Mouse (Mus musculus): ENCODE measurements around the gene Rhbdd2. TPM values are rescaled to one million over a fixed set of nuclear protein-coding genes. Genes with fewer than 3 reads are reported as not detected.

Gene Rhbdd2
- polyA plus RNA-seq, 1 experiment from 2014 or later = 30.3 TPM

GRCm38 (mm10) chr5:135653209-135653608 lies 20.8 kb downstream of the Rhbdd2 start:
- Histone ChIP-seq H3K36me3 (ENCODE audit: control insufficient read depth, insufficient read depth) (no peaks in the 10 kb centered on the region), H3K4me1 (ENCODE audit: control insufficient read depth, insufficient read depth, low read length) (no peaks in the 10 kb centered on the region), H3K27ac (ENCODE audit: low read length) (no peak overlapping the region), H3K9ac (ENCODE audit: low read length) (no peak overlapping the region), H3K4me2 (ENCODE audit: low read depth, low read length) (no peak overlapping the region), H3K9me3 (replicated peaks; ENCODE audit: control insufficient read depth, low read length) (0 out of 2 replicates have a peak, but pooled peaks cover 3% of the 10 kb centered on the region), H3K4me3 (ENCODE audit: low read length) (no peak overlapping the region), H3K27me3 (ENCODE audit: control insufficient read depth, insufficient read depth, low read length) (no peaks in the 10 kb centered on the region)
- 74% methylated on average over 2 of the region's 2 CpGs for WGBS
- ATAC-seq (replicated peaks; ENCODE audit: extremely low read depth, insufficient read depth, low FRiP score) = no peak

GRCm38 (mm10) chr5:135656046-135656445 lies 23.6 kb downstream of the Rhbdd2 start:
- Histone ChIP-seq H3K4me2 (ENCODE audit: low read depth, low read length) (no peak overlapping the region), H3K9ac (ENCODE audit: low read length) (no peak overlapping the region), H3K27ac (ENCODE audit: low read length) (no peak overlapping the region), H3K4me1 (ENCODE audit: control insufficient read depth, insufficient read depth, low read length) (no peaks in the 10 kb centered on the region), H3K36me3 (ENCODE audit: control insufficient read depth, insufficient read depth) (no peaks in the 10 kb centered on the region), H3K9me3 (replicated peaks; ENCODE audit: control insufficient read depth, low read length) (0 out of 2 replicates have a peak, but pooled peaks cover 3% of the 10 kb centered on the region), H3K4me3 (ENCODE audit: low read length) (no peak overlapping the region), H3K27me3 (ENCODE audit: control insufficient read depth, insufficient read depth, low read length) (no peaks in the 10 kb centered on the region)
- WGBS = 72% methylated on average over 5 of the region's 5 CpGs
- ATAC-seq (replicated peaks; ENCODE audit: extremely low read depth, insufficient read depth, low FRiP score) = no peak

GRCm38 (mm10) chr5:135657128-135657527 lies 24.7 kb downstream of the Rhbdd2 start:
- no peaks in the 10 kb centered on the region for H3K27me3 ChIP-seq (ENCODE audit: control insufficient read depth, insufficient read depth, low read length)
- no peaks in the 10 kb centered on the region for H3K4me1 ChIP-seq (ENCODE audit: control insufficient read depth, insufficient read depth, low read length)
- ATAC-seq (replicated peaks; ENCODE audit: extremely low read depth, insufficient read depth, low FRiP score) = no peak
- no peaks in the 10 kb centered on the region for H3K36me3 ChIP-seq (ENCODE audit: control insufficient read depth, insufficient read depth)
- H3K9me3 ChIP-seq (replicated peaks; ENCODE audit: control insufficient read depth, low read length) = 0 out of 2 replicates have a peak, but pooled peaks cover 3% of the 10 kb centered on the region
- no peak overlapping the region for H3K4me3 ChIP-seq (ENCODE audit: low read length)
- no peak overlapping the region for H3K27ac ChIP-seq (ENCODE audit: low read length)
- 82% methylated on average over 5 of the region's 5 CpGs for WGBS
- no peak overlapping the region for H3K9ac ChIP-seq (ENCODE audit: low read length)
- no peak overlapping the region for H3K4me2 ChIP-seq (ENCODE audit: low read depth, low read length)

- H3K9ac ChIP-seq (ENCODE audit: low read length) = peak overlapping the region; percentile 43
- H3K27me3 ChIP-seq (ENCODE audit: control insufficient read depth, insufficient read depth, low read length) = no peaks in the 10 kb centered on the region
- H3K36me3 ChIP-seq (ENCODE audit: control insufficient read depth, insufficient read depth) = no peaks in the 10 kb centered on the region
- H3K9me3 ChIP-seq (replicated peaks; ENCODE audit: control insufficient read depth, low read length) = 0 out of 2 replicates have a peak, but pooled peaks cover 3% of the 10 kb centered on the region
- WGBS = 36% methylated on average over 17 of the region's 17 CpGs
- H3K4me3 ChIP-seq (ENCODE audit: low read length) = peak overlapping the region; percentile 13; the same call in 1 of the 2 replicates
- H3K4me1 ChIP-seq (ENCODE audit: control insufficient read depth, insufficient read depth, low read length) = no peaks in the 10 kb centered on the region
- H3K27ac ChIP-seq (ENCODE audit: low read length) = no peak overlapping the region
- H3K4me2 ChIP-seq (ENCODE audit: low read depth, low read length) = peak overlapping the region; percentile 48
- no peak for ATAC-seq (replicated peaks; ENCODE audit: extremely low read depth, insufficient read depth, low FRiP score)
These were observed 25.4 kb downstream of the Rhbdd2 start for GRCm38 (mm10) chr5:135657703-135658373.

GRCm38 (mm10) chr5:135659956-135660355 lies 27.5 kb downstream of the Rhbdd2 start:
- no peak overlapping the region for H3K4me2 ChIP-seq (ENCODE audit: low read depth, low read length)
- H3K36me3 ChIP-seq (ENCODE audit: control insufficient read depth, insufficient read depth) = no peaks in the 10 kb centered on the region
- H3K4me1 ChIP-seq (ENCODE audit: control insufficient read depth, insufficient read depth, low read length) = no peaks in the 10 kb centered on the region
- WGBS = 15% methylated on average over 4 of the region's 4 CpGs
- H3K27me3 ChIP-seq (ENCODE audit: control insufficient read depth, insufficient read depth, low read length) = no peaks in the 10 kb centered on the region
- H3K9ac ChIP-seq (ENCODE audit: low read length) = no peak overlapping the region
- no peak for ATAC-seq (replicated peaks; ENCODE audit: extremely low read depth, insufficient read depth, low FRiP score)
- 0 out of 2 replicates have a peak, but pooled peaks cover under 1% of the 10 kb centered on the region for H3K9me3 ChIP-seq (replicated peaks; ENCODE audit: control insufficient read depth, low read length)
- no peak overlapping the region for H3K27ac ChIP-seq (ENCODE audit: low read length)
- no peak overlapping the region for H3K4me3 ChIP-seq (ENCODE audit: low read length)

- WGBS = 83% methylated on average over 7 of the region's 7 CpGs
- Histone ChIP-seq H3K9ac (ENCODE audit: low read length) (no peak overlapping the region), H3K9me3 (replicated peaks; ENCODE audit: control insufficient read depth, low read length) (no peaks in the 10 kb centered on the region), H3K4me1 (ENCODE audit: control insufficient read depth, insufficient read depth, low read length) (no peaks in the 10 kb centered on the region), H3K36me3 (ENCODE audit: control insufficient read depth, insufficient read depth) (no peaks in the 10 kb centered on the region), H3K4me2 (ENCODE audit: low read depth, low read length) (no peak overlapping the region), H3K4me3 (ENCODE audit: low read length) (no peak overlapping the region), H3K27me3 (ENCODE audit: control insufficient read depth, insufficient read depth, low read length) (no peaks in the 10 kb centered on the region), H3K27ac (ENCODE audit: low read length) (no peak overlapping the region)
- no peak for ATAC-seq (replicated peaks; ENCODE audit: extremely low read depth, insufficient read depth, low FRiP score)
These were observed 28.1 kb downstream of the Rhbdd2 start for GRCm38 (mm10) chr5:135660535-135660934.

- ATAC-seq (replicated peaks; ENCODE audit: extremely low read depth, insufficient read depth, low FRiP score) = no peak
- H3K27me3 ChIP-seq (ENCODE audit: control insufficient read depth, insufficient read depth, low read length) = no peaks in the 10 kb centered on the region
- WGBS = 74% methylated on average over 5 of the region's 5 CpGs
These were observed 34.5 kb downstream of the Rhbdd2 start for GRCm38 (mm10) chr5:135666890-135667289.

GRCm38 (mm10) chr5:135668071-135668470 lies 35.7 kb downstream of the Rhbdd2 start:
- 74% methylated on average over 7 of the region's 7 CpGs for WGBS
- no peak overlapping the region for H3K9ac ChIP-seq (ENCODE audit: low read length)
- H3K4me3 ChIP-seq (ENCODE audit: low read length) = no peak overlapping the region
- no peak overlapping the region for H3K4me2 ChIP-seq (ENCODE audit: low read depth, low read length)
- H3K4me1 ChIP-seq (ENCODE audit: control insufficient read depth, insufficient read depth, low read length) = no peaks in the 10 kb centered on the region
- ATAC-seq (replicated peaks; ENCODE audit: extremely low read depth, insufficient read depth, low FRiP score) = no peak
- H3K27ac ChIP-seq (ENCODE audit: low read length) = no peak overlapping the region
- H3K9me3 ChIP-seq (replicated peaks; ENCODE audit: control insufficient read depth, low read length) = peaks cover 6% of the 10 kb centered on the region
- no peaks in the 10 kb centered on the region for H3K36me3 ChIP-seq (ENCODE audit: control insufficient read depth, insufficient read depth)
- no peaks in the 10 kb centered on the region for H3K27me3 ChIP-seq (ENCODE audit: control insufficient read depth, insufficient read depth, low read length)

More at GRCm38 (mm10) chr5:135666890-135667289, 34.5 kb downstream of the Rhbdd2 start:
- H3K9me3 ChIP-seq (replicated peaks; ENCODE audit: control insufficient read depth, low read length) = peaks cover 6% of the 10 kb centered on the region
- H3K4me1 ChIP-seq (ENCODE audit: control insufficient read depth, insufficient read depth, low read length) = no peaks in the 10 kb centered on the region
- no peak overlapping the region for H3K9ac ChIP-seq (ENCODE audit: low read length)
- no peak overlapping the region for H3K27ac ChIP-seq (ENCODE audit: low read length)
- H3K4me2 ChIP-seq (ENCODE audit: low read depth, low read length) = no peak overlapping the region
- no peak overlapping the region for H3K4me3 ChIP-seq (ENCODE audit: low read length)
- H3K36me3 ChIP-seq (ENCODE audit: control insufficient read depth, insufficient read depth) = no peaks in the 10 kb centered on the region

GRCm38 (mm10) chr5:135669741-135670275 lies 37.4 kb downstream of the Rhbdd2 start, which contains the start of gene Por:
Por (plus strand) TSS chr5:135670033.
- H3K27ac ChIP-seq (ENCODE audit: low read length) = no peak within 1 kb of the TSS

More at GRCm38 (mm10) chr5:135669741-135670275, 37.4 kb downstream of the Rhbdd2 start, which contains the start of gene Por:
- no peak for ATAC-seq (replicated peaks; ENCODE audit: extremely low read depth, insufficient read depth, low FRiP score)
- H3K4me1 ChIP-seq (ENCODE audit: control insufficient read depth, insufficient read depth, low read length) = peaks cover under 1% of the 10 kb centered on the region; the same call in 1 of the 2 replicates
- H3K9ac ChIP-seq (ENCODE audit: low read length) = no peak within 1 kb of the TSS
- H3K9me3 ChIP-seq (replicated peaks; ENCODE audit: control insufficient read depth, low read length) = peaks cover 6% of the 10 kb centered on the region
- no peaks in the 10 kb centered on the region for H3K27me3 ChIP-seq (ENCODE audit: control insufficient read depth, insufficient read depth, low read length)
- no peaks in the 10 kb centered on the region for H3K36me3 ChIP-seq (ENCODE audit: control insufficient read depth, insufficient read depth)
- WGBS = 23% methylated on average over 9 of the region's 9 CpGs
- no peak within 1 kb of the TSS for H3K4me2 ChIP-seq (ENCODE audit: low read depth, low read length)
- no peak within 1 kb of the TSS for H3K4me3 ChIP-seq (ENCODE audit: low read length)
